Mouse (Mus musculus) G1E (cell line): ENCODE measurements around the gene Il15. TPM values are rescaled to one million over a fixed set of nuclear protein-coding genes. Genes with fewer than 3 reads are reported as not detected.

Experiments
- ATAC-seq: 2 replicates; pipeline ENCODE4 v1.8.0; 2016; ENCODE audit warnings: mild to moderate bottlenecking; ENCODE audit not compliant: insufficient number of reproducible peaks, poor library complexity, low FRiP score, severe bottlenecking; ENCODE audit errors: extremely low read depth
- DNase-seq: peaks from one replicate; pipeline ENCODE4 v3.0.0; 2012; ENCODE audit warnings: low spot score
- H3K27me3 ChIP-seq: 2 replicates; pipeline ENCODE4 v1.6.1; 2012; ENCODE audit warnings: mild to moderate bottlenecking, low read length, inconsistent platforms; ENCODE audit not compliant: insufficient read depth
- H3K36me3 ChIP-seq: replicated peaks from 2 replicates; pipeline ENCODE3; 2012; ENCODE audit warnings: mild to moderate bottlenecking, inconsistent platforms
- H3K4me1 ChIP-seq: 2 replicates; pipeline ENCODE4 v1.6.1; 2012; ENCODE audit warnings: low read depth, low read length, inconsistent platforms, mixed read lengths; ENCODE audit not compliant: insufficient read depth
- H3K4me3 ChIP-seq: 2 replicates; pipeline ENCODE4 v1.5.1; 2012; ENCODE audit warnings: low read depth, mild to moderate bottlenecking, inconsistent platforms, low read length, moderate library complexity, mixed read lengths
- H3K9me3 ChIP-seq: replicated peaks from 2 replicates; pipeline ENCODE4 v1.6.1; 2012; ENCODE audit warnings: inconsistent platforms
- CTCF ChIP-seq: IDR thresholded peaks from 2 replicates; pipeline ENCODE4 v1.5.1; 2012; ENCODE audit warnings: low read depth, low read length, inconsistent platforms, mixed read lengths
- GATA1 ChIP-seq: IDR thresholded peaks from 2 replicates; pipeline ENCODE4 v1.6.1; 2012; ENCODE audit warnings: borderline replicate concordance, low read length, inconsistent platforms, mixed read lengths
- GATA2 ChIP-seq: IDR thresholded peaks from 2 replicates; pipeline ENCODE4 v1.6.1; 2012; ENCODE audit warnings: low read depth, low read length, inconsistent platforms, borderline replicate concordance
- POLR2AphosphoS5 ChIP-seq: IDR thresholded peaks from 2 replicates; pipeline ENCODE4 v1.6.1; 2012; ENCODE audit warnings: low read depth, low read length, inconsistent platforms; ENCODE audit not compliant: insufficient replicate concordance
- TAL1 ChIP-seq: conservative IDR thresholded peaks from 2 replicates; pipeline ENCODE4 v1.6.1; 2012; ENCODE audit warnings: low read depth, low read length, inconsistent platforms, mixed read lengths
- polyA plus RNA-seq: library from polyadenylated mRNA; stranded (reverse); fragments of >175 nt; gene quantifications from 2 replicates; pipeline ENCODE4 v1.2.3, GENCODE M21; 2012
- total RNA-seq, 2 experiments: library from RNA; stranded (forward) in 1 of 2; stranded (reverse) in 1 of 2; fragments of 200-1000 nt in 1 of 2; fragments of >200 nt in 1 of 2; fragmentation: Nextera tagmentation in 1 of 2; gene quantifications; 2 replicates each; pipeline ENCODE4 v1.2.3; 2014 to 2017

Gene Il15
- total and polyA plus RNA-seq, 3 experiments: 2.6 TPM; not detected in 2

GRCm38 (mm10) chr8:82374470-82374869 is 28.6 kb downstream of the Il15 start:
- 0 out of 2 replicates have a peak, but pooled peaks cover 5% of the 10 kb centered on the region for H3K4me1 ChIP-seq
- H3K27me3 ChIP-seq: no peaks in the 10 kb centered on the region
- no peak for TF ChIP-seq POLR2AphosphoS5
- no peak for TF ChIP-seq GATA2
- TF ChIP-seq CTCF: no peak
- no peak for TF ChIP-seq TAL1
- no peak for TF ChIP-seq GATA1
- no peak overlapping the region for H3K4me3 ChIP-seq
- ATAC-seq (peak; percentile 49), DNase-seq (no peak)
- no peaks in the 10 kb centered on the region for H3K36me3 ChIP-seq
- no peaks in the 10 kb centered on the region for H3K9me3 ChIP-seq

- DNase-seq (no peak), ATAC-seq (no peak)
- Histone ChIP-seq H3K4me1 (0 out of 2 replicates have a peak, but pooled peaks cover 5% of the 10 kb centered on the region), H3K27me3 (no peaks in the 10 kb centered on the region), H3K36me3 (no peaks in the 10 kb centered on the region), H3K4me3 (no peak overlapping the region), H3K9me3 (no peaks in the 10 kb centered on the region)
- TF ChIP-seq GATA1: no peak
- TF ChIP-seq CTCF: no peak
- TF ChIP-seq POLR2AphosphoS5: no peak
- no peak for TF ChIP-seq TAL1
- TF ChIP-seq GATA2: no peak
Observed at GRCm38 (mm10) chr8:82372846-82373245, 30.2 kb downstream of the Il15 start.

GRCm38 (mm10) chr8:82370657-82371056 is 32.4 kb downstream of the Il15 start:
- H3K27me3 ChIP-seq: no peaks in the 10 kb centered on the region
- H3K4me3 ChIP-seq: no peak overlapping the region
- H3K9me3 ChIP-seq: no peaks in the 10 kb centered on the region
- ATAC-seq: no peak
- H3K4me1 ChIP-seq: 0 out of 2 replicates have a peak, but pooled peaks cover 5% of the 10 kb centered on the region
- H3K36me3 ChIP-seq: no peaks in the 10 kb centered on the region
- TF ChIP-seq CTCF (no peak), TAL1 (no peak), GATA1 (no peak), POLR2AphosphoS5 (no peak), GATA2 (no peak)
- no peak for DNase-seq

- no peak for TF ChIP-seq CTCF
- TF ChIP-seq GATA1: no peak
- TF ChIP-seq GATA2: no peak
- TF ChIP-seq POLR2AphosphoS5: no peak
- no peak for TF ChIP-seq TAL1
- Histone ChIP-seq H3K27me3 (no peaks in the 10 kb centered on the region), H3K4me3 (no peak overlapping the region), H3K36me3 (no peaks in the 10 kb centered on the region), H3K4me1 (no peaks in the 10 kb centered on the region), H3K9me3 (no peaks in the 10 kb centered on the region)
- no peak for DNase-seq
- ATAC-seq: no peak
Observed at GRCm38 (mm10) chr8:82361061-82361460, 42.0 kb downstream of the Il15 start.

- Histone ChIP-seq H3K4me1 (no peaks in the 10 kb centered on the region), H3K4me3 (no peak overlapping the region), H3K36me3 (no peaks in the 10 kb centered on the region), H3K9me3 (no peaks in the 10 kb centered on the region), H3K27me3 (no peaks in the 10 kb centered on the region)
- TF ChIP-seq GATA2 (no peak), POLR2AphosphoS5 (no peak), CTCF (no peak), GATA1 (no peak)
- DNase-seq (no peak), ATAC-seq (no peak)
Observed at GRCm38 (mm10) chr8:82356091-82356490, 46.9 kb downstream of the Il15 start.

- DNase-seq (no peak), ATAC-seq (no peak)
- H3K36me3 ChIP-seq: no peaks in the 10 kb centered on the region
- TF ChIP-seq TAL1 (no peak), GATA2 (no peak), GATA1 (no peak), CTCF (no peak), POLR2AphosphoS5 (no peak)
- no peak overlapping the region for H3K4me3 ChIP-seq
- no peaks in the 10 kb centered on the region for H3K9me3 ChIP-seq
- no peaks in the 10 kb centered on the region for H3K27me3 ChIP-seq
- H3K4me1 ChIP-seq: peaks cover 10% of the 10 kb centered on the region; the same call in 1 of the 2 replicates
Observed at GRCm38 (mm10) chr8:82351268-82351943, 51.6 kb downstream of the Il15 start.
